8 mouse cellular contexts compared by ENCODE assay signal in the genomic region with DNA sequence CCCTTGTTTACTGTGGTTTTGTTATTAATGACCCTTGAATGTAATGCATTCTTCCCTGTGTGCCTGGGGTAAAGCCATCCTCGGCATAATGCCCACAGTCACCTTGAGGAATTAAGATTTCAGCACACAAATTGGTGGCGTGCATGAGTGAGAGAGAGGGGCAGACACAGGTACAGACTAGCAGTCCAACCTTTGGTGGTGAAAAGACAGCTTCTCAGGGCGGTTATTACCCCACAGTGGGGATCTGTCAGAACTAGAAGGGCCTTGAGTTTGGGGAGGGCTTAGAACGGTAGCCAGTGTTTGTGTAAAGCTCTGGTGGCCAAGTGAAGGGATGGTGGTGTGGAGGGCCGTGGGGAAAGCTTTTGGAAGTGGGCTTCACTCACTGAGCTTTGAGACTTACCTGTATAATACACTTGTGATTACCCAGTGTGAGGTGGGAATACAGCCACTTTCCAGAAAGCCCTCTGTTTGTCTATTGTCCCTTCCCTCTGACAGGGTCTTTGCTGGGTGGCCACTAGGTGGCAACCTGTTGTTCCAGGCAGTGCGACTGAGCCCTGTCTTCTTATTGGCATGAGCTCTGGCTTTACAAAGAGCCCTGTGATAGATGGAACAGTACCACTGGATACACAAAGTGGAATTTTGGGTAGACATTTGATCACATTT. TPM values are rescaled to one million over a fixed set of nuclear protein-coding genes. Genes with fewer than 3 reads are reported as not detected.
DNase-seq lines count a peak whose midpoint lies in the region; ATAC-seq and TF ChIP-seq lines count a peak whose summit lies in the region.

No protein-coding gene starts in this region.

- no peak for ATAC-seq in heart, embryonic 12.5 days (ENCODE audit: insufficient number of reproducible peaks, low FRiP score)
- ATAC-seq in hindbrain, embryonic 12.5 days (ENCODE audit: low FRiP score): peak; percentile 63; the same call in 1 of the 2 replicates
- peak; percentile 52; the same call in 1 of the 2 replicates for ATAC-seq in megakaryocyte, adult 5-6 weeks (ENCODE audit: poor library complexity, severe bottlenecking)

- WGBS in heart, embryonic 12.5 days: 63% methylated on average over 6 of the region's 6 CpGs
- WGBS in embryonic facial prominence, embryonic 10.5 days: 61% methylated on average over 6 of the region's 6 CpGs
- WGBS in hindbrain, embryonic 12.5 days: 57% methylated on average over 6 of the region's 6 CpGs
- WGBS in small intestine, adult 2 months: 61% methylated on average over 6 of the region's 6 CpGs

- peak; percentile 83; the same call in 1 of the 2 replicates for TF ChIP-seq CTCF in small intestine, adult 2 months (IDR thresholded peaks at IDR 0.05; ENCODE audit: extremely low read depth, insufficient read length, insufficient replicate concordance, low read depth, low read length)

- TF ChIP-seq POLR2A in small intestine, adult 2 months (IDR thresholded peaks at IDR 0.05; ENCODE audit: low read depth, low read length): no peak

- H3K36me3 ChIP-seq in heart, embryonic 12.5 days: peaks cover 15% of the 10 kb centered on the region
- peaks cover 75% of the 10 kb centered on the region for H3K36me3 ChIP-seq in embryonic facial prominence, embryonic 10.5 days (replicated peaks)
- peaks cover 46% of the 10 kb centered on the region for H3K36me3 ChIP-seq in hindbrain, embryonic 12.5 days
- H3K36me3 ChIP-seq in small intestine, adult 2 months (ENCODE audit: control insufficient read depth, insufficient read depth, low read length): peaks cover 2% of the 10 kb centered on the region; the same call in 1 of the 2 replicates

- H3K4me3 ChIP-seq in heart, embryonic 12.5 days: no peak overlapping the region
- no peak overlapping the region for H3K4me3 ChIP-seq in embryonic facial prominence, embryonic 10.5 days
- H3K4me3 ChIP-seq in hindbrain, embryonic 12.5 days: no peak overlapping the region
- H3K4me3 ChIP-seq in small intestine, adult 2 months (ENCODE audit: low read depth, low read length): no peak overlapping the region

- no peaks in the 10 kb centered on the region for H3K9me3 ChIP-seq in heart, embryonic 12.5 days (replicated peaks)
- H3K9me3 ChIP-seq in embryonic facial prominence, embryonic 10.5 days: no peaks in the 10 kb centered on the region
- no peaks in the 10 kb centered on the region for H3K9me3 ChIP-seq in hindbrain, embryonic 12.5 days (replicated peaks)

- peak; percentile 45 to 62 for DNase-seq in heart, adult 18-20 months
- DNase-seq in adrenal gland, postnatal 14 days: peak; percentile 79
- DNase-seq in embryonic facial prominence, embryonic 10.5 days (ENCODE audit: low spot score): peak; percentile 54
- peak; percentile 45 to 62 for DNase-seq in layer of hippocampus, adult 8-10 months (ENCODE audit: low spot score in 2 of 2)

- no peak overlapping the region for H3K9ac ChIP-seq in heart, embryonic 12.5 days
- H3K9ac ChIP-seq in hindbrain, embryonic 12.5 days: no peak overlapping the region

- H3K4me1 ChIP-seq in heart, embryonic 12.5 days (replicated peaks): no peaks in the 10 kb centered on the region
- H3K4me1 ChIP-seq in embryonic facial prominence, embryonic 10.5 days: no peaks in the 10 kb centered on the region
- H3K4me1 ChIP-seq in hindbrain, embryonic 12.5 days: no peaks in the 10 kb centered on the region
- peaks cover 17% of the 10 kb centered on the region; the same call in 1 of the 2 replicates for H3K4me1 ChIP-seq in small intestine, adult 2 months (ENCODE audit: control insufficient read depth, insufficient read depth, insufficient read length, low read length)

- no peak overlapping the region for H3K27ac ChIP-seq in heart, embryonic 12.5 days (ENCODE audit: poor library complexity, severe bottlenecking)
- no peak overlapping the region for H3K27ac ChIP-seq in embryonic facial prominence, embryonic 10.5 days (replicated peaks)
- no peak overlapping the region for H3K27ac ChIP-seq in hindbrain, embryonic 12.5 days
- H3K27ac ChIP-seq in small intestine, adult 2 months (ENCODE audit: insufficient read depth, low read depth, low read length): no peak overlapping the region

- no peak overlapping the region for H3K4me2 ChIP-seq in heart, embryonic 12.5 days
- H3K4me2 ChIP-seq in hindbrain, embryonic 12.5 days (replicated peaks): no peak overlapping the region

- no peaks in the 10 kb centered on the region for H3K27me3 ChIP-seq in heart, embryonic 12.5 days (replicated peaks)
- H3K27me3 ChIP-seq in embryonic facial prominence, embryonic 10.5 days (replicated peaks; ENCODE audit: low read depth, poor library complexity, severe bottlenecking): no peaks in the 10 kb centered on the region
- no peaks in the 10 kb centered on the region for H3K27me3 ChIP-seq in hindbrain, embryonic 12.5 days
- H3K27me3 ChIP-seq in small intestine, adult 2 months (ENCODE audit: control insufficient read depth, insufficient read depth, low read length): no peaks in the 10 kb centered on the region

RNA-seq across cellular contexts. Expression of a gene that starts 59.2 kb away (rescaled TPM):
- 10 to 100 TPM; 16.3 to 18.8 TPM for total RNA-seq in heart, adult 18-20 months (2021)
- polyA plus RNA-seq in heart, embryonic 12.5 days (2016; fragmentation: Nextera tagmentation; extraction: Ambion mirVana): 21.3 and 23.5 TPM in 2 replicates
- 33.7 and 35.4 TPM in 2 replicates for total RNA-seq in adrenal gland, postnatal 14 days (2021)
- polyA plus RNA-seq in embryonic facial prominence, embryonic 10.5 days (2016; fragmentation: Nextera tagmentation; extraction: Ambion mirVana): 46.6 and 46.8 TPM in 2 replicates
- polyA plus RNA-seq in hindbrain, embryonic 12.5 days (2016; fragmentation: Nextera tagmentation; extraction: Ambion mirVana): 58.4 and 67.4 TPM in 2 replicates
- total RNA-seq in layer of hippocampus, adult 8-10 months (2022): 100 to 1,000 TPM; 118 to 135 (median 124) TPM
- total RNA-seq in megakaryocyte, adult 5-6 weeks (2015): 2.9 and 4.7 TPM in 2 replicates
- 1.5 and 3.0 TPM in 2 replicates for total RNA-seq in megakaryocyte, adult 5-6 weeks (2017)
- polyA plus RNA-seq in small intestine, adult 2 months (2012; rRNA removed): 1.6 and 2.8 TPM in 2 replicates
